Mouse (Mus musculus): Measurements from ENCODE around the gene Klc2. TPM values are rescaled to one million over a fixed set of nuclear protein-coding genes. Genes with fewer than 3 reads are reported as not detected.
"Not testable (repeated sequence)": the region's sequence is repeated elsewhere in the genome, so short reads cannot be mapped to it uniquely, and the experiment has no call there.

The Klc2 gene
- polyA plus RNA-seq, 1 experiment: 13.8 TPM

DNA sequence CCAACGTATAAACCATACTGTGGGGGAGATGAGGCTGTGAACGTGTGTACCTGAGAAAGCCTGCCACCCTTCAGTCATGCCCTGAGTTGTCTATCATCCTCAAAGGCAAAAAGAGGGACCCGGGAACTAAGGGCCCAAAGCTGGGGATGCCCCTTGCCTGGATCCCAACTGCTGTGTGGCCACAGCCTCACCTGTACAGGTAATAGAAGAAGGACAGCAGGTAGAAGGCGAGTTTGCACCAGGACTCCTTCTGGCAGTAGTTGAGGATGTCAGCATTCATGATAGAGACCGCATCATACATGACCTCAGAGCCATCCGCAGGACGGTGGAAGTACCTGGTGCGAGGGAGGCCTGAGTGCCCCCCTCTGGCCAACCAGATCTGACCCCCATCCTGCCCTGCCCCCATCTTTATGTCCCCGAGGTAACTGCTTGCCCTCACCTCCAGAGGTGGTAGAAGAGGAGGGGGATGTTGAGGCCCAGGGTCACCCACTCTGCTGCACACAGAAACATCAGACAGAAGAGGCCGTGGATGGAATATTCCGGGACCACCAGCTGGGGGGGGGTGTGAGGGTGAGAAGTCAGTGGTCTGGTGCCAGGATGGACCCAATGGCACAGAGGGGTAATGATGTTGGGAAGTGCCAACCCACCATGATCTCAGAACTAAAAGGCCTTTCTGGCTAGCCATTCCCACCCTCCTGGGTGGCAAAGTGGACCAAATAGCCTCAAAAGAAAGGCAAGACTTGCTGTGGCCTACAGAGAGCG lies 24.7 kb downstream of the Klc2 start:
- peaks cover 10% of the 10 kb centered on the region for H3K4me1 ChIP-seq (ENCODE audit: control insufficient read depth, insufficient read depth, low read length)
- no peak overlapping the region for H3K27ac ChIP-seq (ENCODE audit: insufficient read depth, low read depth, low read length)
- H3K4me3 ChIP-seq (ENCODE audit: insufficient read depth, low read length): no peak overlapping the region
- no peak for TF ChIP-seq POLR2A (IDR thresholded peaks at IDR 0.05; ENCODE audit: borderline replicate concordance, low read depth, low read length)
- no peak for TF ChIP-seq CTCF (IDR thresholded peaks at IDR 0.05; ENCODE audit: low read depth, low read length)

- TF ChIP-seq CTCF (IDR thresholded peaks at IDR 0.05; ENCODE audit: low read depth, low read length): no peak
- TF ChIP-seq POLR2A (IDR thresholded peaks at IDR 0.05; ENCODE audit: borderline replicate concordance, low read depth, low read length): no peak
- H3K4me3 ChIP-seq (ENCODE audit: insufficient read depth, low read length): no peak overlapping the region
- no peak overlapping the region for H3K27ac ChIP-seq (ENCODE audit: insufficient read depth, low read depth, low read length)
- peaks cover 16% of the 10 kb centered on the region for H3K4me1 ChIP-seq (ENCODE audit: control insufficient read depth, insufficient read depth, low read length)
These were observed 26.3 kb downstream of the Klc2 start for GRCm38 (mm10) chr19:5092083-5092482.

GRCm38 (mm10) chr19:5089324-5089723 lies 29.0 kb downstream of the Klc2 start:
- TF ChIP-seq POLR2A (IDR thresholded peaks at IDR 0.05; ENCODE audit: borderline replicate concordance, low read depth, low read length) (no peak), CTCF (IDR thresholded peaks at IDR 0.05; ENCODE audit: low read depth, low read length) (no peak)
- H3K4me3 ChIP-seq (ENCODE audit: insufficient read depth, low read length): peak overlapping the region; percentile 91
- H3K4me1 ChIP-seq (ENCODE audit: control insufficient read depth, insufficient read depth, low read length): peaks cover 20% of the 10 kb centered on the region
- no peak overlapping the region for H3K27ac ChIP-seq (ENCODE audit: insufficient read depth, low read depth, low read length)

DNA sequence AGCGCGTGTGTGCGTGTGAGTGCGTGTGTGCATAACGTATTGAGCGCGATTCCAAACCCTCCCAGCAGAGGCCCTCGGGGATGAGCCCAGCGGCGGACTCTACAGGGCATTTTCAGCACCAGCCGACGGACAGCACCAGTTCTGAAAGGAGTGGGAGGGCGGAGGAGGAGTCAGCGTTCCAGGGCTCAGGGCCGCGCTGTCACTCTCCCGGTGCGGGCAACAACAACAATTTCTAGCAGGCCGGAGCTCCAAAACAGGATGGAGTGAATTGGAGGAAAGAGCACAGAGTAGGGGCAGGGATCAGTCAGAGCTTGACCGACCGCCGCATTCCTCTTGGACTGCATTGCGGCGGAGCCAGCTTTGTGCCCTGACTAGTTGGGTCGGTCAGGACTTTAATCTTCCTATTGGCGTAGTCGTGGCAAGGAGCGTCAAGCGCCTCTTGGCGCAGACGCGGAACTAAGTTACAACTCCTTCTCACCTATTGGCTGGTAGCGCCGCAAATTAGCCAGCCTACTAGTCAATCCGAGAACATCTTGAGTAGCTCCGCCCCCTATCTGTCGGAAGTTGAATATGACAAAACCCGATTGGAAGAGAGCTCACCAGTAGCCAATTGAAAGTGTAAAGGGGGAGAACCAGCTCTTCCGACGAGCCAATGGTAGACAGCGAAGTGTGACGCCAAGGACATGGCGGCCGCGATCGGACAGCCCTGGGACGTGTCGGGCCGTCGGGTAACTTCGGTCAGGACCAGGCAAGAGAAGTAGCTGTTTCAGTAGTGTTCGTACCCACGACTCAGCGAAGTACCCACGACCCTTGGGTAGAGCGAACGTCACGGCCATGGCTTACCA lies 30.3 kb downstream of the Klc2 start, which contains the start of gene Yif1a:
TSS of gene Yif1a (plus strand) at position 655 of the 845 bp plus-strand sequence.
- Histone ChIP-seq H3K27ac (ENCODE audit: insufficient read depth, low read depth, low read length) (peak within 1 kb of the TSS; percentile 50), H3K4me3 (ENCODE audit: insufficient read depth, low read length) (peak within 1 kb of the TSS; percentile 91), H3K4me1 (ENCODE audit: control insufficient read depth, insufficient read depth, low read length) (peaks cover 14% of the 10 kb centered on the region)
- TF ChIP-seq CTCF (IDR thresholded peaks at IDR 0.05; ENCODE audit: low read depth, low read length) (no peak), POLR2A (IDR thresholded peaks at IDR 0.05; ENCODE audit: borderline replicate concordance, low read depth, low read length) (no peak)

DNA sequence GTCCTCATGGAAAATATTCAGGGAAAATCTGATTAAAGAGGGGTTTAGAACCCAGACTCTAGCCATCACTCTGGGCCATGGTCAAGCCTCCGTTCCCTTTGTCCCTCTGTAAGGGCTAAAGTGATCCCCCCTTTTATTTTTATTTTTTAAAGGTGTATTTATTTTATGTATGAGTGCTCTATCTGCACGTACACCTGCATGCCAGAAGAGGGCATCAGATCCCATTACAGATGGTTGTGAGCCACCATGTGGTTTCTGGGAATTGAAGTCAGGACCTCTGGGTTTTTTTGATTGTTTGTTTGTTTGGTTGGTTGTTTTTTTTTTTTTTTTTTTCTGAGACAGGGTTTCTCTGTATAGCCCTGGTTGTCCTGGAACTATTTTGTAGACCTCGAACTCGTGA lies 31.8 kb downstream of the Klc2 start:
- peaks cover 14% of the 10 kb centered on the region for H3K4me1 ChIP-seq (ENCODE audit: control insufficient read depth, insufficient read depth, low read length)
- H3K27ac ChIP-seq (ENCODE audit: insufficient read depth, low read depth, low read length); H3K4me3 ChIP-seq (ENCODE audit: insufficient read depth, low read length): not testable (repeated sequence)

DNA sequence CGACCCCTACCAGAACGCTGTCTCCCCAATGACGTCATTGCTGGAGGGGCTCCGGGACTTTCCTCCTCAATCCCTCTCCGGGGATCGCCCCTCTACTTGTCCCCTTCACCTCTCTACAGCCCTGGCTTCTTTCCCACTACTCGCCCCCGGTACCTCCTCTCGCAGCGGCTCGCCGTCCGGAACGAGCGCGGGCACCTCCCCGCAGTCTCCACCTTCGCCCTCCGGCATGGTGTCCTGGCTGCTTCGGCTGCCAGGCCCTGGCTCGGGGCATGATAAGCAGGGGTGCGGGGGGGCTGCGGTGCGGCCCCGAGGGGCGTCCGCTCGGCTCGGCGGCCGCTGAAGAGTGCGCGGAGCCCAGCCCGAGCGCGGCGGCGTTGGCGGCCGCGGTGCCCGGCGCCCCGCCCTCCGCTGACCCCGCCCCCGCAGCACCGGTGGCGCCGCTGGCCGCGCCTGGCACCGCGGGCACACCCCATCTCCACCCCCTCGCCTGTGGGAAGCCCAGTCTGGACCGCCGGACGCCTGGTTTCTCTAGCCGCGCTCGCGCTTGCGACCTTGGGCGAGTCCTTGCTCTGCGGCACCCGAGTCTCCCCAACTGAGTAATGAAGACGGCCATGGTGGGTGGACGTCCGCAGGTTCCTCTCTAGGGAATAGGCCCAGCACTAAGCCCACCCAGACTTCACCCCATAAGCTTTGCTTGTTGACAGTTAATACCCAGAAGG lies 33.1 kb downstream of the Klc2 start, which contains the start of gene Tmem151a:
TSS of gene Tmem151a (minus strand) at position 387 of the 719 bp plus-strand sequence.
- no peak for TF ChIP-seq CTCF (IDR thresholded peaks at IDR 0.05; ENCODE audit: low read depth, low read length)
- TF ChIP-seq POLR2A (IDR thresholded peaks at IDR 0.05; ENCODE audit: borderline replicate concordance, low read depth, low read length): no peak
- peak within 1 kb of the TSS; percentile 65 for H3K4me3 ChIP-seq (ENCODE audit: insufficient read depth, low read length)
- H3K27ac ChIP-seq (ENCODE audit: insufficient read depth, low read depth, low read length): no peak within 1 kb of the TSS
- H3K4me1 ChIP-seq (ENCODE audit: control insufficient read depth, insufficient read depth, low read length): peaks cover 14% of the 10 kb centered on the region

DNA sequence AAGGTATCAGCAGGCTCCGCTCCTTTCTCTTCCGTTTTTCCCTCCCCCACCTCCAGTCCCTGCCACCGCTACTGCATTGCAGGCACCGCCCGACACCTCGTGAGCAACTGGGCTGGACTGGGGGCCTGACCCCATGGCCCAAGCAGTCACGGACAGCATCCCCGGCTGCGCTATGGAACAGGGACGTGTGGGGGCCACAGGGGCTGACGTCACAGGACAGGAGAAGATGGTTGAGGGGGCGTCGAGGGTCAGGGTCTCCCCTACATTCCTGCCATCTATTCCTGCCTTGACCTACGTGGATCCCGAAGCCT lies 33.6 kb downstream of the Klc2 start:
- Histone ChIP-seq H3K27ac (ENCODE audit: insufficient read depth, low read depth, low read length) (no peak overlapping the region), H3K4me3 (ENCODE audit: insufficient read depth, low read length) (peak overlapping the region; percentile 65), H3K4me1 (ENCODE audit: control insufficient read depth, insufficient read depth, low read length) (peaks cover 14% of the 10 kb centered on the region)
- TF ChIP-seq CTCF (IDR thresholded peaks at IDR 0.05; ENCODE audit: low read depth, low read length) (no peak), POLR2A (IDR thresholded peaks at IDR 0.05; ENCODE audit: borderline replicate concordance, low read depth, low read length) (no peak)

DNA sequence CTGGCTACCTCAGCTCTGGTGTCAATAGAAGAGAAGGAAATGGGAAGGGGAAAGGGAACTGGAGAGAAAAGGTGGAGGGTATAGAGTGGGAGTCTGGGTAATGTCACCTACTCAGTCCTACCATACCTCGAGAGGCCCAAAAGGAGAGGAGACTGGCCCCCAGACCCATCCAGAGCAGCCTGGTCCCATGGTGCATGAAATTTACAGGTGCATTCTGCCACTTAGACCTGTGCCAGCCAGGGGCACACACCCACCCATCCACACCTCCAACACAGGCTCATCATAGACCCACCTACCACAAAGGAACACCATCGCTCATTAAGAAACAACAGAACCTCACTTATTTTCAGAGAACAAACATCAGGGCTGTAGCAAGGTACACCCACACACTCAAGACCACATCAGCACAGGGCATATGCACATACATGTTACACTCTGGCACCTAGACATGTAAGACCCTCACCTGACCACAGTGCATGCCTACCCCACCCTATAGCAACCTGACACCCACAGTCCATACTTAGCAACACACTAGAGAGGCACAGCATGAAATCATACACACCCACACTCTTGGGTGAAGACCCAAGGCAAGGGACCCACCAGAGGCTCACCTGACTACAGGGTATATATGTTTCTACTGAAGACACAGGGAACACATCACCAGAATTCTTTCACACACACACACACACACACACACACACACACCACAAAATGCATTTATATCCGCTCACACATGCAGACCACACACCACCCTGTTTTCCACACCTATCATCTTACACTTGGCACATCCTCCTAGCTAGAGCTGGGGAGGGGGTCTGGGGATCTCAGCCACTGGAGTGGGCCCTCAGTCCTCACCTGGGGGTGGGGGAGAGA lies 34.2 kb downstream of the Klc2 start:
- Histone ChIP-seq H3K4me3 (ENCODE audit: insufficient read depth, low read length) (no peak overlapping the region), H3K4me1 (ENCODE audit: control insufficient read depth, insufficient read depth, low read length) (peaks cover 11% of the 10 kb centered on the region), H3K27ac (ENCODE audit: insufficient read depth, low read depth, low read length) (no peak overlapping the region)
- TF ChIP-seq CTCF (IDR thresholded peaks at IDR 0.05; ENCODE audit: low read depth, low read length): no peak
- no peak for TF ChIP-seq POLR2A (IDR thresholded peaks at IDR 0.05; ENCODE audit: borderline replicate concordance, low read depth, low read length)

DNA sequence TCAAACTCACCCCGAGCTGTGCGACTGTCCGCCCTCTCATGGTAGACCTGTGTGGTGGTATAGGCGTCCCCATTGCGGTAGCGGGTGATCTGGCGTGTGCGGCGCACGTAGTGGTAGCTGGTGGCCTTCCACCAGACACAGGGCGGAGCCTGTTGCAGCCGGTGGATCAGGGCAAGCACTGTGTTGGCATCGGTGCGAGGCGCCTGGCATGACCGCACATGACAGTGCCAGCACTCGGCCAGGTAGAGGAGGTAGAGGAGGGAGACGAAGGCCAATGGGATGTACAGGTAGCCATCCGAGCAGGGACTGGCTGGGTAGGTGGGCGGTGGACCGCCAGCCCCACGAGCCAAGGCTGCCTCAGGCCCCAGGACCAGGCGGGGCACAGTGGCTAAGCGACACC lies 35.8 kb downstream of the Klc2 start:
- Histone ChIP-seq H3K4me1 (ENCODE audit: control insufficient read depth, insufficient read depth, low read length) (peaks cover 9% of the 10 kb centered on the region), H3K27ac (ENCODE audit: insufficient read depth, low read depth, low read length) (no peak overlapping the region), H3K4me3 (ENCODE audit: insufficient read depth, low read length) (no peak overlapping the region)
- TF ChIP-seq CTCF (IDR thresholded peaks at IDR 0.05; ENCODE audit: low read depth, low read length) (no peak), POLR2A (IDR thresholded peaks at IDR 0.05; ENCODE audit: borderline replicate concordance, low read depth, low read length) (no peak)
